Mouse (Mus musculus) thymus, postnatal 0 days (tissue): Measurements from ENCODE around the gene Nemp1. TPM values are rescaled to one million over a fixed set of nuclear protein-coding genes. Genes with fewer than 3 reads are reported as not detected.

Experiments
- DNase-seq: peaks from one replicate; pipeline ENCODE4 v3.0.0-alpha.2; 2015; ENCODE audit warnings: low spot score
- polyA plus RNA-seq: library from polyadenylated mRNA; unstranded; fragments of >200 nt; fragmentation: Nextera tagmentation; extraction: Ambion mirVana; gene quantifications from 2 replicates; pipeline ENCODE4 v1.2.1, GENCODE M21; 2015

Nemp1 gene
- polyA plus RNA-seq, 1 experiment from 2014 or later, result 10.9 TPM

- DNase-seq, result no peak
Observed at GRCm38 (mm10) chr10:127721671-127722418, 55.1 kb downstream of the Nemp1 start.

GRCm38 (mm10) chr10:127724178-127724577, 57.5 kb downstream of the Nemp1 start, which contains the start of gene Tac2:
Gene Tac2, plus strand, starts transcription at chr10:127724478.
- no peak for DNase-seq

GRCm38 (mm10) chr10:127725136-127725535, 58.4 kb downstream of the Nemp1 start:
- no peak for DNase-seq

- no peak for DNase-seq
Observed at GRCm38 (mm10) chr10:127728437-127728836, 61.7 kb downstream of the Nemp1 start.

GRCm38 (mm10) chr10:127730285-127730932, 63.7 kb downstream of the Nemp1 start:
- DNase-seq, result no peak

- no peak for DNase-seq
Observed at GRCm38 (mm10) chr10:127730933-127731310, 64.2 kb downstream of the Nemp1 start.

- no peak for DNase-seq
Observed at GRCm38 (mm10) chr10:127731397-127731796, 64.7 kb downstream of the Nemp1 start.

- peak; percentile 15 for DNase-seq
Observed at GRCm38 (mm10) chr10:127734434-127734833, 67.7 kb downstream of the Nemp1 start.

GRCm38 (mm10) chr10:127736266-127736665, 69.6 kb downstream of the Nemp1 start:
- peak; percentile 7 for DNase-seq

GRCm38 (mm10) chr10:127736916-127737315, 70.2 kb downstream of the Nemp1 start:
- no peak for DNase-seq

GRCm38 (mm10) chr10:127737552-127737951, 70.9 kb downstream of the Nemp1 start:
- no peak for DNase-seq

- DNase-seq, result peak; percentile 37
Observed at GRCm38 (mm10) chr10:127738151-127738882, 71.6 kb downstream of the Nemp1 start.

GRCm38 (mm10) chr10:127739083-127739660, 72.5 kb downstream of the Nemp1 start, which contains the start of gene Zbtb39:
Gene Zbtb39, plus strand, starts transcription at chr10:127739538.
- DNase-seq, result peak; percentile 79

GRCm38 (mm10) chr10:127739661-127740161, 73.0 kb downstream of the Nemp1 start:
- peak; percentile 30 for DNase-seq

- DNase-seq, result peak; percentile 53
Observed at GRCm38 (mm10) chr10:127744661-127745060, 78.0 kb downstream of the Nemp1 start.

- no peak for DNase-seq
Observed at GRCm38 (mm10) chr10:127745886-127746285, 79.2 kb downstream of the Nemp1 start.

GRCm38 (mm10) chr10:127747254-127747653, 80.6 kb downstream of the Nemp1 start:
- no peak for DNase-seq

- no peak for DNase-seq
Observed at GRCm38 (mm10) chr10:127748847-127749612, 82.3 kb downstream of the Nemp1 start.

- no peak for DNase-seq
Observed at GRCm38 (mm10) chr10:127750136-127750777, 83.6 kb downstream of the Nemp1 start.
